Mouse (Mus musculus): ENCODE measurements around the gene Slc2a13.
A peak's percentile ranks its signal among the peaks of the same experiment; 100 is the strongest.

Slc2a13 gene

GRCm38 (mm10) chr15:91263926-91264325, 309.1 kb downstream of the Slc2a13 start:
- DNase-seq (ENCODE audit: low spot score): no peak

- no peak for DNase-seq (ENCODE audit: low spot score)
Measured at GRCm38 (mm10) chr15:91260578-91260977, 312.5 kb downstream of the Slc2a13 start.

GRCm38 (mm10) chr15:91257140-91257539, 315.9 kb downstream of the Slc2a13 start:
- DNase-seq (ENCODE audit: low spot score): peak; percentile 9

DNA sequence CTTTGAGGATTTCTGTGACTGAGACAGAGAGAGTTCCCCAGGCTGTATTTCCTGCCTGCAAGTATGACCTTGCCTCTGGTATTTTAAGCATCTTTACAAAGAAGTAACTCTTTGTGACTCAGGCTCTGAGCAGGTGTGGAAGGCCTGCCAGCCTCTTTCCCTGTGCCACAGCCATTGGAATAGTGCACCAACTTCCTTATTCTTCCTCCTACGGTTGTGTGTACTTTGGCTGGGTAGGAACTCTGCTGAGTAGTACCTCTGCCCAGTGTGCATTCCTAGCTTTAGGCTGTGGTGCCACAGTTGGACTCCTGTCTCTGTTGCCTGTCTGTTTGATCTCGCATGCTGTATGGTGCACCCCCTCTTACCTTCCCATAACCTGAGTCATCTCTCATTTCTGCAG, 317.8 kb downstream of the Slc2a13 start:
- no peak for DNase-seq (ENCODE audit: low spot score)

GRCm38 (mm10) chr15:91252956-91253355, 320.1 kb downstream of the Slc2a13 start:
- peak; percentile 15 for DNase-seq (ENCODE audit: low spot score)

DNA sequence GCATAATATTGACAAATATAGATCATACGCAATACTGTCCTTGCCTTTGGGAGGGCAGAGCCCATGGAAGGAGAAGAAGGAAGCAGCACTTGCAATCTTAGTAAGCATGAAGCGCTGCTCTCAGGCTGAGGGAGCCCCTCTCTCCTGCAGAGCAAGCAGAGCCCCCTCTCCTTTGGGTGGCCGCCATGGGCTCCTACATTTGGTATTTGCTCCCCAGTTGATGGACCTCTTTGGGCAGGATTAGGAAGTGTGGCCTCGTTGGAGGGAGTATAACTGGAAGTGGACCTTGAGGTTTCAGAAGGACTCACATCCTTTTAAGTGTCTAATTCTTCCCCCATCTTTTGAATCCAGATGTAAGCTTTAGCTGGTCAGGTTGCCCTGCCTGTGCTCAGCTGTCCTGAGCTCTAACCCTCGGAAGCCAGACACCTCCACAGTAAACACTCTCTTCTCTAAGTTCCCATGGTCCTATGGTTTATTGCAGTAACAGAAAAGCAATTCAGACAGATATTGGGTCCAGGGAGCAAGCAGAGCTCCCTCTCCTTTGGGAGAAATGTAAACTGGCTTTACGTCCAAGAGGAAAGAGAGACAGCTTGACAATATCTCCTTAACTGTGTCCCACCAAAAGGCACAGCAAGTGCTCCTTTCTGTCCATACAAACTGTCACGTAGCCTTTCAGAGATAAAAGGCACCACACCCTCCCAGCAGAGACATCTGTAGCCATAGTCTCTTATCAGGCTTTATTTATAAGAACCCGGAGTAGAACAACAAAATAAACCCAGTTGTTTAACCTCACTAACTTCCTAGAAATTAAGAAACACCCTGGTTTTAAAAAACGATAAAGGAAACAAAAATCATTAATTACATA, 321.3 kb downstream of the Slc2a13 start:
- no peak for DNase-seq (ENCODE audit: low spot score)

DNA sequence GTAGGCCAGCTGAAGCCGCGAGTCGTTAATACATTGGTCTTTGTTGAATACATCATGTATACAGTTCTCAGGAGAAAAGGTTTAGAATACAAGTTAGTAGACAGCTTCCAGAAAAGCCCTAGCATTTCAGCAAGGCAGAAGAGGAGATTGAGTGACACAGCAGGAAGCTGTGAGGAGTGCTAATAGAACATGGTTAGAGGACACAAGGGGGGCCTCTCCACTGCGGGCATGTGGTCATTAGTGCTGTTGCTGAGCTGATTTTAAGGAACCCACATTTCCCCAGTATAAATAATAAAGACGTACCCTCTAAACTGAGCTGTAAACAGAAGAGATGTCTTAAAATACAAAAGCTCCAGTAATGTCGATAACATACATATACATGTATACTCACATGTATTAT, 322.2 kb downstream of the Slc2a13 start:
- no peak for DNase-seq (ENCODE audit: low spot score)

- no peak for DNase-seq (ENCODE audit: low spot score)
Measured at GRCm38 (mm10) chr15:91240683-91241335, 332.3 kb downstream of the Slc2a13 start.

DNA sequence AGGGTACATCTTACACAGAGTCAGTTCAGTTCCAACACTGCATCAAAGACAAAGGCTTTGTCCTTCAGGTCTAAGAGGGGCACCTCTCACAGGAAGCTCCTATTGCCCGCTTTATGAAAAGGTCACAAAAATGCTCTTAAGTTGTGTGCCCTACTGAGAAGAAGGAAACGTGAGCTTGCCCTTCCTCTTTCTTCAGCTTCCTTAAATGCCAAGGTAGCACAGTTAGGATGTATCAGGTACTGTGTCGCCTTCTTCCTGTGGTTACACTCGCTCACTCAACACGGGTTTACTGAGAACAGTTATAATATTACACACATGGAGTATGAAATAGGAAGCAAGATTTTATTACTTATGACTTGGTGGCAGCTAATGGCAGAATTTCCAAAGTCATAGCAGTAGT, 335.8 kb downstream of the Slc2a13 start:
- DNase-seq (ENCODE audit: low spot score): no peak
